Mouse (Mus musculus) embryo, embryonic 10 days (tissue): ENCODE measurements at regions not wholly inside any gene's neighbourhood (a gene's known extent, or its start where the extent isn't known, plus 50 kb on each side); places are given as distances from the start of the nearest gene placed in this dataset.

ENCODE experiments used
- DNase-seq: peaks from one replicate; pipeline ENCODE4 v3.0.0-alpha.2; 2015; ENCODE audit warnings: low spot score

- no peak for DNase-seq
Measured at GRCm38 (mm10) chr11:104038271-104038800, 71.8 kb downstream of the Arf2 start.

- DNase-seq, result no peak
Measured at GRCm38 (mm10) chr11:104045216-104045615, 78.7 kb downstream of the Arf2 start.

- no peak for DNase-seq
Measured at GRCm38 (mm10) chr11:104051986-104052385, 80.7 kb upstream of the Crhr1 start.

GRCm38 (mm10) chr11:104053242-104053641, 79.4 kb upstream of the Crhr1 start:
- DNase-seq, result peak; percentile 84

GRCm38 (mm10) chr11:104055941-104056340, 76.7 kb upstream of the Crhr1 start:
- no peak for DNase-seq

GRCm38 (mm10) chr11:104057046-104057445, 75.6 kb upstream of the Crhr1 start:
- DNase-seq, result no peak

- no peak for DNase-seq
Measured at GRCm38 (mm10) chr11:104058600-104058999, 74.1 kb upstream of the Crhr1 start.

GRCm38 (mm10) chr11:104059085-104059484, 73.6 kb upstream of the Crhr1 start:
- no peak for DNase-seq

- no peak for DNase-seq
Measured at GRCm38 (mm10) chr11:104061361-104061760, 71.3 kb upstream of the Crhr1 start.

- no peak for DNase-seq
Measured at GRCm38 (mm10) chr11:104065181-104065580, 67.5 kb upstream of the Crhr1 start.

GRCm38 (mm10) chr11:104072591-104073183, 60.0 kb upstream of the Crhr1 start:
- no peak for DNase-seq

- no peak for DNase-seq
Measured at GRCm38 (mm10) chr11:104074763-104075162, 57.9 kb upstream of the Crhr1 start.

GRCm38 (mm10) chr11:104075394-104075793, 57.3 kb upstream of the Crhr1 start:
- DNase-seq, result no peak

GRCm38 (mm10) chr11:104082083-104082482, 50.6 kb upstream of the Crhr1 start:
- no peak for DNase-seq
